Mouse (Mus musculus) intestine, postnatal 0 days (tissue): ENCODE measurements around the gene Neu2. TPM values are rescaled to one million over a fixed set of nuclear protein-coding genes. Genes with fewer than 3 reads are reported as not detected.

Source experiments
- ATAC-seq: fragments of 200-750 bp; cut with Nextera tagmentation; 2 replicates; pipeline ENCODE4 v1.8.0; 2017; ENCODE audit warnings: mild to moderate bottlenecking, moderate TSS enrichment, moderate library complexity
- H3K27ac ChIP-seq: fragments of 300-500 bp; sonication (generic); 2 replicates; pipeline ENCODE4 v1.5.1; 2014; ENCODE audit warnings: mild to moderate bottlenecking, low read depth, low read length, moderate library complexity
- H3K27me3 ChIP-seq: fragments of 300-500 bp; sonication (generic); replicated peaks from 2 replicates; pipeline ENCODE4 v1.6.1; 2014; ENCODE audit warnings: low read length, mixed read lengths; ENCODE audit not compliant: control insufficient read depth, insufficient read depth
- H3K36me3 ChIP-seq: fragments of 300-500 bp; sonication (generic); 2 replicates; pipeline ENCODE4 v1.6.1; 2014; ENCODE audit warnings: mild to moderate bottlenecking, moderate library complexity; ENCODE audit not compliant: control insufficient read depth, insufficient read depth
- H3K4me1 ChIP-seq: fragments of 300-500 bp; sonication (generic); replicated peaks from 2 replicates; pipeline ENCODE4 v1.6.1; 2014; ENCODE audit warnings: antibody characterized with exemption, low read length, mixed read lengths; ENCODE audit not compliant: control insufficient read depth, insufficient read depth
- H3K4me2 ChIP-seq: fragments of 300-500 bp; sonication (generic); replicated peaks from 2 replicates; pipeline ENCODE4 v1.6.1; 2014; ENCODE audit warnings: low read depth, mild to moderate bottlenecking, moderate library complexity
- H3K4me3 ChIP-seq: fragments of 300-500 bp; sonication (generic); 2 replicates; pipeline ENCODE4 v1.5.1; 2014; ENCODE audit warnings: low read depth, low read length
- H3K9ac ChIP-seq: fragments of 300-500 bp; sonication (generic); 2 replicates; pipeline ENCODE4 v1.6.1; 2014; ENCODE audit warnings: mild to moderate bottlenecking, low read depth, low read length
- H3K9me3 ChIP-seq: fragments of 300-500 bp; sonication (generic); 2 replicates; pipeline ENCODE4 v1.6.1; 2016; ENCODE audit warnings: mixed run types; ENCODE audit not compliant: control insufficient read depth
- CTCF ChIP-seq: sonication (generic); IDR thresholded peaks from 2 replicates; pipeline ENCODE4 v1.5.1; 2016; ENCODE audit warnings: low read depth, mild to moderate bottlenecking, control low read depth, antibody characterized with exemption, moderate library complexity
- WGBS: fragments of 180-500 bp; shearing (Covaris S2); extraction: QIAGEN DNeasy Blood & Tissue Kit; methylation state at CpG from one replicate; pipeline ENCODE4 v1.1.7; 2014; 5-methylcytosine and 5-hydroxymethylcytosine counted together
- polyA plus RNA-seq: library from polyadenylated mRNA; unstranded; fragments of >200 nt; fragmentation: Nextera tagmentation; extraction: Ambion mirVana; gene quantifications from 2 replicates; pipeline ENCODE4 v1.2.1, GENCODE M21; 2015

Neu2 gene
- polyA plus RNA-seq, 1 experiment from 2014 or later = 3.3 TPM

GRCm38 (mm10) chr1:87553586-87553985, 43.9 kb downstream of the Neu2 start:
- H3K4me1 ChIP-seq = 0 out of 2 replicates have a peak, but pooled peaks cover 3% of the 10 kb centered on the region
- no peak for ATAC-seq
- WGBS = 73% methylated on average over 1 of the region's 1 CpGs

GRCm38 (mm10) chr1:87562967-87563366, 53.3 kb downstream of the Neu2 start:
- TF ChIP-seq CTCF = no peak
- Histone ChIP-seq H3K9ac (no peak overlapping the region), H3K36me3 (peaks cover 5% of the 10 kb centered on the region; the same call in 1 of the 2 replicates), H3K27ac (no peak overlapping the region), H3K27me3 (no peaks in the 10 kb centered on the region), H3K4me2 (no peak overlapping the region), H3K9me3 (no peaks in the 10 kb centered on the region), H3K4me3 (no peak overlapping the region), H3K4me1 (no peaks in the 10 kb centered on the region)
- no peak for ATAC-seq
- 86% methylated on average over 3 of the region's 3 CpGs for WGBS

More at GRCm38 (mm10) chr1:87553586-87553985, 43.9 kb downstream of the Neu2 start:
- Histone ChIP-seq H3K36me3 (no peaks in the 10 kb centered on the region; the same call in 1 of the 2 replicates), H3K4me2 (no peak overlapping the region), H3K9me3 (no peaks in the 10 kb centered on the region), H3K4me3 (no peak overlapping the region), H3K27me3 (no peaks in the 10 kb centered on the region), H3K9ac (no peak overlapping the region), H3K27ac (no peak overlapping the region)
- TF ChIP-seq CTCF = no peak

DNA sequence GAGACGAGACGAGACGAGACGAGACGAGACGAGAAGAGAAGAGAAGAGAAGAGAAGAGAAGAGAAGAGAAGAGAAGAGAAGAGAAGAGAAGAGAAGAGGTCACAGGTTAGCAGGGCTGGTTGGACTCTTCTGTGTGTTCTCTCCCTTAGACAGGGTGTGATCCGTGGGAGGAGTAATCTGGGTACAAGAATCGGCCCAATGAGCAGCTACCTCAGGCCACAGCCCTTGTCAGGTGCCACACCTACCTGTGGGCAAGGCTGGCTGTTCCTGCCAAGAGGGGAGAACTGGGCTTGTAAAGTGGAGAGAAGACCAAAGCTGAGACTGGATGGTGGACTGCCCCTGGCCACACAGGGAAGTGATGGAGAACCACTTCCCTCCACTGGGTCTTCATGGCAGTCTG, 56.1 kb downstream of the Neu2 start:
- 79% methylated on average over 8 of the region's 8 CpGs for WGBS
- Histone ChIP-seq H3K9ac (no peak overlapping the region), H3K4me3 (no peak overlapping the region), H3K9me3 (no peaks in the 10 kb centered on the region), H3K27me3 (no peaks in the 10 kb centered on the region), H3K27ac (no peak overlapping the region), H3K4me1 (no peaks in the 10 kb centered on the region), H3K36me3 (peaks cover 5% of the 10 kb centered on the region; the same call in 1 of the 2 replicates), H3K4me2 (no peak overlapping the region)
- ATAC-seq = peak; percentile 52
- no peak for TF ChIP-seq CTCF

DNA sequence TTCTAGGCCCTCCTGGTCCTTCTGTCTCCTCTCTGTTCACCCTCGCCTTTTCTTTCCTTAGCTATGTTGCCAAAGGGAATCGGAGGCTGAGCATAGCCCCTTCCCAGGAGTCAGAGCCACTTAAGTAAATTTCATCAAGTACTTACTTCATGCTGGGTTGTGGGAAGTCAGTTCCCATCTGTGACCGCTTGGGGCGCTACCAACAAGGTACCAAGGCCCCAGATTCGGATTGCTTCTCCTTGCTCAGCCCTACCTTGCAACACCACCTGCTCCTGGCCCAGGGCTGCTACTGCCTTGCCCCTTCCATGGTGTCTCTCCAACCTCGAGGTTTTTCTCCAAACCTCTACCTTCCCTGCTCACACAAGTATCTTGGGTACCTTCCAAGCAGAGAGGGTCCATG, 58.7 kb downstream of the Neu2 start:
- H3K4me2 ChIP-seq = no peak overlapping the region
- H3K9ac ChIP-seq = no peak overlapping the region
- H3K4me1 ChIP-seq = peaks cover 5% of the 10 kb centered on the region; the same call in 1 of the 2 replicates
- H3K36me3 ChIP-seq = no peaks in the 10 kb centered on the region; the same call in 1 of the 2 replicates
- no peak for ATAC-seq
- no peaks in the 10 kb centered on the region for H3K9me3 ChIP-seq
- no peaks in the 10 kb centered on the region for H3K27me3 ChIP-seq
- peak; percentile 71 for TF ChIP-seq CTCF
- WGBS = 48% methylated on average over 6 of the region's 6 CpGs
- H3K4me3 ChIP-seq = no peak overlapping the region
- no peak overlapping the region for H3K27ac ChIP-seq

GRCm38 (mm10) chr1:87573261-87573660, 63.6 kb downstream of the Neu2 start:
- peak; percentile 7; the same call in 1 of the 2 replicates for ATAC-seq
- no peaks in the 10 kb centered on the region for H3K9me3 ChIP-seq
- H3K36me3 ChIP-seq = no peaks in the 10 kb centered on the region
- H3K9ac ChIP-seq = peak overlapping the region; percentile 57
- 26% methylated on average over 5 of the region's 5 CpGs for WGBS
- peak overlapping the region; percentile 90 for H3K27ac ChIP-seq
- H3K4me2 ChIP-seq = peak overlapping the region; percentile 68
- no peaks in the 10 kb centered on the region for H3K27me3 ChIP-seq
- TF ChIP-seq CTCF = no peak
- H3K4me3 ChIP-seq = peak overlapping the region; percentile 46
- peaks cover 5% of the 10 kb centered on the region for H3K4me1 ChIP-seq

DNA sequence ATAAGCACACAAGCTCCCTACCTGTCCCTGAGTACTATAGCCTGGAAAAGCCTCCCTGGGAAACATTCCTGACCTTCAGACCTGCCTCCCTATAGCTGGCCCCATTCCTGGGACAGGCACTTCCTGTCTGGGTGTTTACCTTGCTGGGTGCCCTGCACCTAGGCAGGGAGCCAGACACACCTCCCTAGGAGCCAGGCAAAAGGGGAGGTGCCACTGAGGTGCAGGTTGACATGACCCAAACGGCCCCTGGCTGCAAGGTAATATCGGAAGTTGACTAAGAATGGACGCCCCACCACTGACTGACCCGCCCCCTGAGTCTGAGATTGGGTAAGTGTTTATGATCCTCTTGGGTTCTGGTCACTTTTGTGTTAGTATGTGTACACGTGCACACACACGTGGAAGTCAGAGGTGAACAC, 64.1 kb downstream of the Neu2 start, which contains the start of gene Ngef:
Gene Ngef, minus strand, starts transcription at position 71 of the 416 bp plus-strand sequence.
- H3K27ac ChIP-seq = peak within 1 kb of the TSS; percentile 90
- no peaks in the 10 kb centered on the region for H3K27me3 ChIP-seq
- H3K9ac ChIP-seq = peak within 1 kb of the TSS; percentile 57
- peak within 1 kb of the TSS; percentile 68 for H3K4me2 ChIP-seq
- ATAC-seq = peak; percentile 96
- peak within 1 kb of the TSS; percentile 46 for H3K4me3 ChIP-seq
- TF ChIP-seq CTCF = no peak
- WGBS = 42% methylated on average over 6 of the region's 6 CpGs
- peaks cover 5% of the 10 kb centered on the region for H3K4me1 ChIP-seq
- H3K9me3 ChIP-seq = no peaks in the 10 kb centered on the region
- no peaks in the 10 kb centered on the region for H3K36me3 ChIP-seq
